Mouse (Mus musculus): ENCODE results near the gene Zfp13. TPM values are rescaled to one million over a fixed set of nuclear protein-coding genes. Genes with fewer than 3 reads are reported as not detected.

Gene Zfp13
- under 1 TPM in 1 of 2 experiments, not detected in 1; 0.16 TPM for total RNA-seq (2023)

DNA sequence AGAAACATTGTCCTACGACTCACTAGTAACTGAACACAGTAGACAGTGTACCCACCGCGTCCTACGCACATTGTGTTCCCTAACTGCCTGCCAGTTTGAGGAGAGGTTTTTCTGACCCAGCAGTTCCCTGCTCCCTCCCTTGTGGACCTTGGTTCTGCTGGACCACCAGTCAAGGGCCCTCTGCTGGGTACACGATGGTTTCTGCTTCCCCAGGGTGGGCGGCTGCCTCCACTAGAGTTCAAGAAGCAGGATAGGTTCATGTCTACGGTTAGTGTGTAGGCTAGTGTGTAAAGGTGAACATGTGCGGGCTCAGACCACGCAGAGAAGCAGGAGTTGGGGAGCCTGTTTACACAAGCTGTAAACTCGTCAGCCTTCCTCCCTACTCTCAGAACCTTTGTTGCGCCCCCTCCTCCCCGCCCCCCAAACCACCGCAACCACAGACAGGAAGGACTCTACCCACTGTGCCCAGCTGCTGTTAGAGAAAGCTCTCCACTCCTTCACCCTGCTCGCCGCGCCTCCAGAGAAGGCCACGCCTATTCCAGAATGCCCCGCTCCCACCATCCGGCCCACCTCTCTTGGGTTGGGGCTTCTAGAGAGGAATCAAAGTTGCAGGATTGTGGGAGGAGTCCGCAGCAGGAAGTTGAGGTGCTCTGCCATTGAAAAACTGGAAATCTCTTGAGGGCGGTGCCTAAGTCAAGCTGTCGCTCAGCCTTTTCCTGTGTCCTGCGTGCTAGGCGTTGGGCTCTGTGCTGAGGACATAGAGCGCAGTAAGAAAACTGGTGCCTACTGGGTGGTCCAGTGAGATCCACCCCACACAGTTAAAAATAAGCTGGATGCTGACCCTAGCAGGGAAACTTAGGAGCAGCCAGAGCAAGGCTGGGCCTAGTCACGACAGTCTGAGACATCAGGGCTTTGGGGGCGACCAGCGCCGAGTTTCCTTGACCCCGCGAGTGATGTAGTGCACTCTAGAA is at the start of gene Zfp13:
Gene Zfp13 (minus strand): TSS at position 906 of the 971 bp plus-strand sequence.

DNA sequence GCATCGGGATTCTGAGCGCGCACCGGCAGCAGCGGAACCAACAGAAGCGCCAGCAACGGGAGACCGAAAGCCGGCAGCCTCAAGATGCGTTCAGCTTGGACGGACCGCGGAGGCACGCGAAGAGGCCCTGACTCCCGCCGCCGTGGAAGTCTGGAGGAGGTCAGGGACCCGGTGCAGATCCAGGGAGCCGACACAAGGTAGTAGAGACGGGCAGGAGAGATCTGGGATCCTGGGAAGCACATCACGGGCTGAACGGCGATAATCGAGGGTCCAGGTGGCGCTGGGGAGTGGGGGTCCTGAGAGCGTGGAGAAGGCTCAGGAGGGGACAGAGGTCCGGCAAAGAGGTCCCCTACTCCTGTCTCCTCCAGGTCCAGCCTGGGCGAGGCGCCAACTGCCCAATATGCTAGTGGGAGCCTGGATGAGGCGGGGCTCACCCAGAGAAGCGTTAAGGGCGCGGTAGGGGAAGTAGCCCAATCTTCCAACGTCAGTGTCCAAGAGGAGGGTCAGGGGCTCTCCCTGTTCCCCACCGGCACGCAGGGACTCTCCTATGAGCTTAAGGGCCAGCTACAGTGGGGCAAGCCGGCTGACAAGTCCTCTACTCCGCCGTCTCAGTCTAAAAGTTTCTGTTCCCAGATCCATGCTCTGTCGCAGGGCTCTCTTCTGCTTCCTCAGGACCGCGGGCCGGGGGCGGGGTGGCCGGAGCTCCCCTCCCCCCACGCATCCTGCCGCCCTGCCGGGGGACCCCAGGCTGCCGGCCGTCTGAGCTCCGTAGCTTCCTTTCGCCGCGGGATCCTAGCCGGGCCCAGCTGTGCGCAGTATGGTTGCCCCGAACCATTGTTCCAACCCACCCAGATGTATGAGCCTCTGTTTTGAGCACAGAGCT is 45.6 kb upstream of the Zfp13 start, which contains the start of gene Mmp25:
Gene Mmp25 (minus strand): TSS at position 665 of the 883 bp plus-strand sequence.

DNA sequence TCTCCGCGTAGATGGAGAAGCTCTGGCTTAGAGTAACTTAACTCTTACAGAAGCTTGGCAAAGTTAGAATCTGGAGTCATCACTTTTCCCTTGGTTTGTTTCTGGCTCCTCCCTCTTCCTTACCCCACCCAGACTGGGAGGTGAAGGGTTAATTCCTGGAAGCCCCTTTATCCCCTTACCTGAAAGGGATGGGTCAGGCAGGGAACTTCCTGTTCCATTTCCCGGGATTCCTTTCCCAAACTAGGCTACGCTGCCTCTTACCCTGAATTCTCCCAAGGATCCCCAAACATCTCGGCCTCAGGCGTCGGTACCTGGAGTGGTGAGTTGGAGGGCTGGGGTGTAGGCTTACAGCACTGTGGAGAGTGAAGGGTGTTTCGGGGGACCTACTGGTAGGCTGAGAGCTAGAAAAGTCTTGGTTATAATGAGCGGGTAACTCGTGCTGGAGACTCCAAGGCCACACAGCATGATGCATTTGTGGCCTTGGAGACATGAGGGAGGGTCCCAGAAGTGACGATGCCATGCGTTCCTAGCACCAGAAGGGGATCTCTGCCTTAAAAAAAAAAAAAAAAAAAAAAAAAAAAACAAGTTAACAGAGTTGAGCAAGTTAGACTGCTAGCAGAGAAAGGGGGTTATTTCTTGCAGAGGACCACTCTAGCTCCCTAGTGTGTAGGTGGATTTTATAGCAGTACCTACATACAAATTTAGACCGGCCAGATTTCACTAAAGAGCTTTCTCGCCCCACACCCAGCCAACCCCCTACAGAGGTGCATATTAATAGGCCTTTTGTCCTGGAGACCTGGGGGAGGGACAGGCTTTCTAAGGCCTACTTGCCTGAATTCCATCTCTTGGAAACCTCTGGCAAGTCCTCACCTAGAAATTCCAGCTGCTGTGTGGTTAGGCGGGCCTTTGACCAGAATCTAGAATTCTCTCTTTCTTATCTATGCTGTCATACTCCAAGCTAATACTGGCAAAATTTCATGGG is 1.6 kb upstream of the Zfp13 start, which contains the start of gene Zscan10:
Gene Zscan10 (plus strand): TSS at position 216 of the 982 bp plus-strand sequence.

DNA sequence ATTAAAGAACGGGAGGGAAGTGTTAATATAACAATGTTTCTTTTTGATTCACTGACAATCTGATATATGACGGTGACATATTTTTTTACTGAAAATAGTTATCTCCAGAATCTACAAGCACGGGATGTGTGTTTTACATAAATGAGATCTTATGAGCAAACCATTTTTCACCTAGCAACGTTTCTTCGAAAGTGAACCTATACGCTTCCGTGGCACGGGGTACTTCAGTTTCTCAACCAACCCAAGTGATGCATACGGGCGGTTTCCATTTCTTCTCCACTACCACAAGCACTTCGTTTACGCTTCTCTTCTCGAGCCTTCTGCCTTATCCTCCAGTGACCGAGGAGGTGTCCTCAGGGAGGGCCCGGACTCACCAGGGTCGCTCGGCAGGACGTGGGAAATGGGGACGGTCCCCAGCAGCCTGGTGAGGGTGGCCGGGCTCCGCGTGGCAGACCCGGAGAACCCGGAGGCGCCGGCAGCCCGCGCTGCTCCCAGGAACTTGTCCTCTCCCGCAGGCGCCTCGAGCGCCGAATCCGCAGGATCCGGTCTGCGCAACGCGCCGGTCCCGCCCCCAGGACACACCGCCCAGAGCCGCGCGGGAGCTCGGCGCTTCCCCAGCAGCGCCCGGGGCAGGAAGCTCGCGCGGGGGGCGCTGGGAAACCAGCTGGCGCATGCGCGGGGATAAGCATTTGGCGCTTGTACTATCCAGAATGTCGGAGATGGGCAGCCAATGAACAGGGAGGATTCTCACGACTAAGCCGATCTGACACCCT is 35.5 kb downstream of the Zfp13 start, which contains the start of gene Zfp213:
Gene Zfp213 (minus strand): TSS at position 644 of the 773 bp plus-strand sequence.

Other genes starting within 250 kb of the Zfp13 start
- not detected for gene Vmn2r116, start 214.9 kb downstream of the Zfp13 start, total RNA-seq (2023)
- gene Vmn2r117, start 119.8 kb downstream of the Zfp13 start, total RNA-seq (2023) = not detected
- gene Zfp213, start 35.2 kb downstream of the Zfp13 start, total RNA-seq (2023) = 1 to 10 TPM; 2.8 to 3.3 TPM
- gene Zscan10, start 1.4 kb upstream of the Zfp13 start, total RNA-seq (2023) = under 1 TPM in 1 of 2 experiments, not detected in 1; 0.20 TPM
- 100 to 1,000 TPM; 161 to 190 TPM for gene Mmp25, start 45.8 kb upstream of the Zfp13 start, total RNA-seq (2023)
- gene Bicdl2, start 61.0 kb upstream of the Zfp13 start, total RNA-seq (2023) = 1 to 10 TPM; 2.6 to 2.8 TPM
- gene Hcfc1r1, start 74.1 kb upstream of the Zfp13 start, total RNA-seq (2023) = 10 to 100 TPM; 48.9 to 58.6 TPM
- gene Thoc6, start 74.4 kb upstream of the Zfp13 start, total RNA-seq (2023) = 10 to 100 TPM; 17.9 to 22.9 TPM
- 1 to 10 TPM; 4.0 to 4.9 TPM for gene Tnfrsf12a, start 78.0 kb upstream of the Zfp13 start, total RNA-seq (2023)
- gene Cldn6, start 79.8 kb upstream of the Zfp13 start, total RNA-seq (2023) = not detected
- not detected for gene Cldn9, start 84.5 kb upstream of the Zfp13 start, total RNA-seq (2023)
- gene 1520401A03Rik, start 123.3 kb upstream of the Zfp13 start, total RNA-seq (2023) = not detected
- 10 to 100 TPM; 39.0 to 46.1 TPM for gene Pkmyt1, start 126.8 kb upstream of the Zfp13 start, total RNA-seq (2023)
- 1 to 10 TPM; 2.8 to 4.6 TPM for gene Paqr4, start 141.4 kb upstream of the Zfp13 start, total RNA-seq (2023)
- not detected for gene Kremen2, start 146.3 kb upstream of the Zfp13 start, total RNA-seq (2023)
- gene Flywch1, start 172.1 kb upstream of the Zfp13 start, total RNA-seq (2023) = 1 to 10 TPM; 6.5 to 7.1 TPM
- gene Flywch2, start 186.6 kb upstream of the Zfp13 start, total RNA-seq (2023) = not detected
- gene Srrm2, start 191.0 kb upstream of the Zfp13 start, total RNA-seq (2023) = 100 to 1,000 TPM; 541 to 597 TPM
- 100 to 1,000 TPM; 152 to 189 TPM for gene Elob, start 229.6 kb upstream of the Zfp13 start, total RNA-seq (2023)
- gene Prss33, start 236.6 kb upstream of the Zfp13 start, total RNA-seq (2023) = not detected
- not detected for gene Prss32, start 244.4 kb upstream of the Zfp13 start, total RNA-seq (2023)
- gene Prss41, start 244.7 kb upstream of the Zfp13 start, total RNA-seq (2023) = not detected

Measured in neutrophil, adult 59 days (primary cell).